Mouse (Mus musculus): ENCODE measurements at regions not wholly inside any gene's neighbourhood (a gene's known extent, or its start where the extent isn't known, plus 50 kb on each side); places are given as distances from the start of the nearest gene placed in this dataset.
A peak's percentile ranks its signal among the peaks of the same experiment; 100 is the strongest.

- DNase-seq, result no peak
- intact Hi-C loops (cut with DNase I), result no loop called here
Measured at GRCm38 (mm10) chr17:64382894-64383293, 51.2 kb upstream of the Pja2 start.

DNA sequence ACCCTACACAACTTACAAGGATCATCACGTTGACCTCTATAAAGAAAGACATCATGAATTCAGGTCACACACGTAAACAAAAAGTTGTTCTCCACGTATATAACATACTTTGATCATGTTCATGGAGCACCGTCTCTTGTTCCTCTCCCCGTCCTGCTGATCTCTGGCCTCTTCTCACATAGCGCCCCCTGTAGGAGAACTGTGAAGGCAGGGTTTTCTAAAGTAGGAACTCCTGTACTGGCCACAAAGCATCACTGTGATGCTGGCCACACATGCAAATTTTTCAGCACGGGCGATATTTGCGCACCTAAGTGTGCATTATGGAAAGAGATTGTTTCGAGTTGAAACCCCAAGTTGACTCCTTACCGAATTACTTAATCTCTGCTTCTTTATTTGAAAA is 51.9 kb upstream of the Pja2 start:
- intact Hi-C loops (cut with DNase I), result no loop called here
- DNase-seq, result no peak

DNA sequence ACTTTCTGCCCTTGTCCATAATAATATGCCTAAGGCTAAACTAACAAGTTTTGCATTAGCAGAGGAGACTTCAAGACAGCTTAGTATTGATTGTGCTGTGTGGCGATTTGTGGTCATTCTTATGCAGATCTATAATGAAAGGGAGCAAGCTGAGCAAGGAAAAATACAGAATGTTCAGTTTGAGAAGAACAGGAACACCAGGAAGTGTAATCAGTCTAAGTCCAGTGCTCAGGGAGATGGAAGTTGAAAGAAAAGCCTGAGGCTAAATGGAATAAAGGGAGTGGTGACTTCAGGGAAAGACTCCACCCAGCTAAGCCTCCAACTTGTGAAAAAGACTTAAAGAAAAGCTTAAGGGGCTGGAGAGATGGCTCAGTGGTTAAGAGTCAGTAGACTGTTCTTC is 58.6 kb upstream of the Pja2 start:
- intact Hi-C loops (cut with DNase I), result no loop called here
- DNase-seq, result no peak

DNA sequence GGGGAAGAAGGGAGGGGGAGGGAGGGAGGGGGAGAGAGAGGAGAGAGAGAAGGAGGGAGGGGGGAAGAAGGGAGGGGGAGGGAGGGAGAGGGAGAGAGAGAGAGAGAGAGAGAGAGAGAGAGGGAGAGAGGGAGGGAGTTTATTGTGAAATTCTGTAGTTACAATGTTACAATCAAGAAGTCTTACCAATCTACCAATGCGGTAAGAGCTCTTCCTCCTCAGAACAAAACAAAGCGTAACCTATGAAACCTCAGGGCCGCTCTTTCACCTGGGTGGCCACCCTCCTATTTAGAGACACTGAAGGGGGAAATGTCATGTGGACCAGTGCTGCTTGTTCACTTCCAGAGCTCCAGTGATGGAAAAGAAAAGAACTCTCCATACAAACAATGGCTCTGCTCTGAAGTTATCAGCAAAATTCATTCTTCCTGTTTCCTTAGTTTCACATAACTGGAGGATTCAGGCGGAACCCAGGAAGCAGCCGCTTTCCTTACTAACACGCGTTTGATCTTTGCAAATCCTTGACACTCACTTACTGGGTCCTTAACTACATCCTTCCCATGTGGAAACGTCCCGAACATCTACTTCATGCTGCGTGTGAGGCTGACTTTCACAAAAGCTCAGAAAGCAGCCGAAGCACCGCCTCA is 65.7 kb upstream of the Pja2 start:
- intact Hi-C loops (cut with DNase I), result no loop called here

DNA sequence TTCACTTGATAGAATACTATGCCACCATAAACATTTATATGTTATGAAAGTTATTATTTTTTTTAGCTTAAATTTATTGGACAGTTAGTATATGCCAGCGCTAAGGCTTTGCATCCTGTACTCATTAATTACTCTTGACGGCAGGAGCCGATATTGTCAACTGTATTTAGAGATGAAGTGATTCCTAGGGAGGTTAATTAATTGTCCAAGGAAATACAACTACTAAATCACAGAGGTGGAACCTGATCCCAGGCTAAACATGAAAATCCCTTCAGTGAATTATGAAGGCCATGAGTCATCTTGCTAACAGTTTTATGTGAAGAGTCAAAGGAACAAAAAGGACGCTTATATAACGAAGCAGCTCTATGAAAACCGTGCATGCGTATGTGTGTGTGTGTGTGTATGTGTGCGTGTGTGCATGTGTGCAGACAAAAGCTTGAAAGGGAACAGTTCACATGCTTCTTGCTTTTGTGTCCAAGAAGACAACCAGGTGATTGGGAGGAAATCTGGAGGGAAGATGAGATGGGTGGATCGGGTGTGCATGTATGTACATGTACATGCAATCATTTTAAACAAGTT is 66.5 kb upstream of the Pja2 start:
- DNase-seq, result no peak
- intact Hi-C loops (cut with DNase I), result no loop called here

More for the DNA sequence above, 65.7 kb upstream of the Pja2 start:
- DNase-seq, result no peak

DNA sequence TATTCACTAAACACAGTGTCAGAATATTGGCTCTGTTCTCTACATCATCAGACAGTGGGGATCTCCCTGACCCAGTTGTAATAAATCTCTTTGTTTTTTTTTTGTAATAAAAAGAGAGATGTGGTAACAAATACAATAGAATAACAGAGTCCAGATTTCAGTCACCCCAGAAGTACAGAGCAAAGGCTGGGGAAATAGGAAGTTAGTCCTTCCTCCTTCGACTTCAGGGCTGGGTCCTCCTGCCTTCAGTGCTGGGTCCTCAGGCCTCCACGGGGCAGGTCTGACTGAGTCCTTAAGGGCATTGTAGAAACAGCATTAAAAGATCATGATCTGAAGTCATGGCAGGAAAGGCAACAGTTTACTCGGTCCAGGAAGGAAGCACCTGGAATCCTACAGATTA is 67.0 kb upstream of the Pja2 start:
- no peak for DNase-seq
- intact Hi-C loops (cut with DNase I), result no loop called here

DNA sequence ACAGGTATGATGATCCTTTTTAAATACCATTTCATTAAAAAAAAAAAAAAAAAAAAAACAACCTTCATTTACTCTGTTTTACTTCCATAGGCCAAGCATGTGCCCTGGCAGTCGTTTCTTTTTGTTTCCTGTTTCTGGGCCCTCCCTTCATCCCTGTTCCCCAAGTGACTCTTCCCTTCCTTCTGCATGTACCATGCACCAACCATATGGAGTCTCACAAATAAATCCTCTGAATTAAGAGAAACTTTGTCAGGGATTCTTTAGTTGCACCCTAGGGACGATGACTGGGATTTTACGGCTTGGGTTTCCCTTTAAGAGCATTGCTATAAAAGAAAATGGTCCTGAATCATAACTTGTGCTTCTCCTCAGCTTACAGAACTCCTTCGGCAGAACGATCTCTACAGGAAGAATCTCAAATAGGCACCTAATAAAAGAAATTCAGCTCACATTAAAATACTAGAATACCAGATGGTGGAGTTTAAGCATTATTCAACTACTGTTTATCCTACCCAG is 75.1 kb upstream of the Pja2 start:
- intact Hi-C loops (cut with DNase I), result no loop called here
- no peak for DNase-seq

DNA sequence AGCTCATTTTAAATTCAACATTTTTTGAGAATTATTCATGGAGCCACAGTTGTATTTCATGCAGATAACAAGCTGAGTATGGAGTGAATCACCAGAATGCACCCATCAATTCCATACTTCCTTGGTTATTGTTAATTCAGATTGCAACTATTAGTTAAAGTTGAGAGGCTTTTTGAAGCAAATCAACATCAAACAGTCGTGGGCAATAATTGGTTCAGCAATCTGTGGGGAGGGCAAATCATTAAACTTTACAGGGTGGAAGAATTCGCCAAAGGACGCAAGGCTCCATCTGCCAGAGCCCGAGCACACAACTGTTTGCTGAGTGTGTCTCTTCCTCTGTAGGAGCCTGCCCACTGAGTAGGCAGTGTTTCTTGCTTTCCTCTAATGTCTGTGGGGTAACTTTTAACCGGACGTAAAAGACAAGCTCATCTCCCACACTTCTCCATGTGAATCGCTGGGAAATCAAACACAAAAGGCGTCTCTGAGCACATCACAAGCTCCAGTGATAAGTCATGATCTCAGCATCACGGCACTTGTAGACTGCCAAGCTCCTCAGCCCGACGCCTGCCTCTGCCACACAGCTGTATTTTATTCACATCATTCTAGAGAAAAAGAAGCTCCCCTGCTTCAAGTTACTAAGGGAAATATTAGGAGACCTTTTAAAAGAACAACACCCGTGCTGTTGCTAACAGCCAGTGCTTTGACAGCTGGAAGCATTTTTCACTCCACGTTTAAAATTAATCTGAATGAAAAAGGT is 75.7 kb upstream of the Pja2 start:
- DNase-seq, result no peak
- intact Hi-C loops (cut with DNase I), result no loop called here

DNA sequence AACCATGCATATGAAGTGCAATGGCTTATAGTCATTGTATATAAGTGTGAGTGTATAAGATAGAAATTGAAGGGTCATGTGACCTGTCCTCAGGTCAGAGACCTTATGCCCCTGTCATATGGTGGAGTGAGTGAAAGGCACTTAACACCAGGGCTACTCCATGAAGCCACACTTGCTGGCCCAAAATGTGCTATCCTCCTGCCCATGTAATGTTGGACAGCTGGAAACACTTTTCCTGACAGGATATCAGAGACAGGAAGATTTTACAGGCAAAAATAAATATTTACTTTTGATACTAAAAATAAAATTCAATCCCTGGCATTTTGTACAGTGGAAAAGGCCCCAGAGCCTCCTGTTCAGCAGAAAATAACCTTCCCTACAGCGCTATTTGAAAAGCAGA is 94.1 kb upstream of the Pja2 start:
- intact Hi-C loops (cut with DNase I), result no loop called here
- no peak for DNase-seq

DNA sequence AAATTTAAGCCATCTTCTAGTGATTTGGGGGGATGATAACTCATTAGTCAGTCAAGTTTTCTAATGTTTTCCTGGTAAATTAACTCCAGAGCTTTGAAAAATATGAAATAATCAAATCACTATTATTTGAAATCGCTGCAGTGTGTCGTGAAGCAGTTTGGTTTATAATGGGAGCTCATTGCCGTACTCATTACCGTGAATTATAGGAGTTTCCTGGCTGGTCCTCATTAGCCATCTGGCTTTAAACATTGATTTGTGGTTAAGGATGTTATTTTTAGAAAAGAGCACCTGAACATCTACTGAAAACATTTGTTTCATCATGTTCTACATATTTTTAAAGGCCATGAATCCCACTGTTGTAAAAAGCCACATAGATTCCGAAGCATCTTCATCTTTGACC is 94.8 kb upstream of the Pja2 start:
- intact Hi-C loops (cut with DNase I), result no loop called here

DNA sequence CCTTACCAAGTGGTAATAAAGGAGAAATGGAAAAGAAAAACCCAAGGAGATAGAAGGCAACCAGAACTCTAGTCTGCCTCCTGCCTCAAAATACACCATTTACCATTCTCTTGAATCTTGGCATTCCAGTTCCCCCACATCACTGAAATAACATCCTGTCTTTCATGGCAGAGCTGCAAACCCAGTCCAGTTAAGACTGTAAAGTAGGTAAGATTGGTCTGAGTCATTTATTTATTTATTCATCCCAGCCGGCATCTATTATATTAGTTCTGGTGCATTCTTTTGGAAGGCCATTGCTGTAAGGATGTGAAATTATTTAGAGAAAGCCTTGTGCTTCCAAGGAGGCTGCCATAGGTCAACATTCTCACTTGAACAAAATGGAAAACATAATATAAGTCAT is 107.9 kb upstream of the Pja2 start:
- intact Hi-C loops (cut with DNase I), result no loop called here
- no peak for DNase-seq

More for the DNA sequence above, 94.8 kb upstream of the Pja2 start:
- DNase-seq, result no peak

- no peak for DNase-seq
- intact Hi-C loops (cut with DNase I), result no loop called here
Measured at GRCm38 (mm10) chr17:64454736-64455135, 123.0 kb upstream of the Pja2 start.

DNA sequence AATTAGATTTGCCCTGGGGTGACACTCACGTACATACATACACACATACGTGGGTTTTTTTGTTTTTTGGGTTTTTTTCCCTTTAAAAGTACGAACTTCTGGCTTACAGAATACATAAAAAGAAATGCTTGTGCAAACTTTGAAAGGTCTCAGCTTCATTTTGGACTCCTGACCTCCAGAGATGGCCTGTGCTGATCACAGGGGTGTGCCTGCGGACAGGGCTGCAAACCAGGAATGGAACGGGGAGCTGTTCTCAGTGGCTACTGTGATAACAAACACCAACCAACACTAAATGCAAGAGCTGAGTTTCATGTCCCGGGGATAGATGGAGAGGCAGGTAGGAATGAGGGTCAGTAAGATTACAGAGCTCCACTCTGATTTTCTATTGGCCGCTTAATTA is 134.3 kb upstream of the Man2a1 start:
- intact Hi-C loops (cut with DNase I), result no loop called here

DNA sequence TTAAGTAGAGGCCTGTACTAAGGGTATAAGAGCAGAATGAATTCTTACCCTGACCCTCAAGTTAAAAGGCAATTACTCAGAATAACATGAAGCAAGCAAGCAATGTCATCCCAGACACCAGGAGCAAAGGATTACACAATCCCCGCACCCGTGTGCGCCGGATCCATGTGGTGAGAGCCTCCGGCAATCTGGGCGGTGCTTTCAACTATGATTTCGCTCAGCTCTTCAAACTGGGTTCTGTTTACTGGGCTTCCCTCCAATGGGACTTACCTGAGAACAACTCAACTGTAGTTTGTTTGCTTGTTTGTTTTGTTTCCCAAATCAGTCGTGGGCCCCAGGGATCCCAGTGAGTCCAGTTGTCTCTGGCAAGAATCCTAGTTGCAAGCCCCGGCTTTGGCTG is 133.8 kb upstream of the Man2a1 start:
- intact Hi-C loops (cut with DNase I), result no loop called here
- DNase-seq, result no peak

More for the DNA sequence above, 134.3 kb upstream of the Man2a1 start:
- no peak for DNase-seq

DNA sequence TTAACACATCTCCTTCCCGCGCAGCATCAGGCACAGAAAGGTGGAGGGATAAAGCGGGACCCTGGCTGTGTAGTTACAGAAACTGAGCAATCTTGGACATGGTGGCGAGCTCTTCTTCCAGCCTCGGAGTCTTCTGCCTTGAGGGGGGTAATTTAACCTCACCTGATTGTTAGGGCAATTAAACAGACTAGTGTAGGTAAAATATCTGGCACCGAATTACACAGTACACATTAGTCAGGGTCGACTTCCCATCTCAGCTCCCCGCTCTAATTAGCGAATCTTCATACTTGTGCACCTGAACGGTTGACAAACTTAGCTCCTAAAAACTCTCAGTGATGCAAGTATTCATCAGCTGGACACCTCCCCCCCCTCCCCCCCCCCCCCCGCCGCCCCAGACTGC is 133.2 kb upstream of the Man2a1 start:
- intact Hi-C loops (cut with DNase I), result no loop called here
- DNase-seq, result no peak

DNA sequence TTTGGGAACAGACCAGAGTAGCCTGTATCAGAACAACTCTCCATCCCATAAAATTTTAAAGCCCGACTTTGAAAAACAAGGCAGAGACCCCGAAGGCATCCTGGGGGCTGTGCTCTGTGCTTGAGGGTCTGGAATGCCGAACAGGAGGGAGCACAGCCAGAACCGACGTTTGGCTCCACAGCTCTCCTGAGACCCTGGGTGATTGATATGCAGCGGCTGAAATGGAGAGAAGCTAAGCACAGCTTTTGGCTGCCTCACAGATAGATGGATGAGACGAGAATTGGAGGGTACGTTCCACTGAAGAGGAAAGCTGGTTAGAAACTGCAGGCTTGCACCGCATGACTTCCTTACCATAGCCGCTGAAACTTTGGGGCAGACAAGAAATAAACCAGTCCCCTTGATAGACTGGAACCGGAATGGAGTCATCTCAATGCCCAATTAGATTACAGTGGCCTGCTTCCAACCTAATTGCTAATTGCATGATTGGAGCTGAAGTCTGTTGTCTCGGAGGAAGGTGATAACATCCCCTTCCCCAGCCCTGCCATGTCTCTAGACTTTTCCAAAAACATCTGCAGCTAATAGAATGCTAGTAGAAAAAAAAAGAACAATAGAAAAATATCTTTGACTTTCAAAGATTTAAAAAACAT is 130.7 kb upstream of the Man2a1 start:
- DNase-seq, result no peak
- intact Hi-C loops (cut with DNase I), result no loop called here

- peak; percentile 61 for DNase-seq
- intact Hi-C loops (cut with DNase I), result no loop called here
Measured at GRCm38 (mm10) chr17:64480607-64481038, 119.9 kb upstream of the Man2a1 start.

DNA sequence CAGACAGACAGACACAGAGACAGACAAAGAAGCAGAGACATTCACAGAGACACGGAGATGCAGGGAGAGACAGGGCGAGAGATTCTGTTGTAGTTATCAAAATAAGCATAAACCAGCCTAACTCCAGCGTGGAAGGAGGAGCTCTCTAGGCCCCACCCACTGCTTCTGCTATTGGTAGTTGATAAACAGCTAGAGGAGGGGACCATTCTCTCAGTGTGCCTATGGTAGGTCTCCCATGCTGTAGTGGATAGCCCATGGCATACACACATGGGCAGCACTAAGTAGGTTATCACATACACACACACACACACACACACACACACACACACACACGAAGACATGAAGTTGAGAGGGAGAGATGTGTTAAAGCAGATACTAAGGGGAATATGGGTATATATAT is 115.7 kb upstream of the Man2a1 start:
- DNase-seq, result no peak
- intact Hi-C loops (cut with DNase I), result no loop called here

DNA sequence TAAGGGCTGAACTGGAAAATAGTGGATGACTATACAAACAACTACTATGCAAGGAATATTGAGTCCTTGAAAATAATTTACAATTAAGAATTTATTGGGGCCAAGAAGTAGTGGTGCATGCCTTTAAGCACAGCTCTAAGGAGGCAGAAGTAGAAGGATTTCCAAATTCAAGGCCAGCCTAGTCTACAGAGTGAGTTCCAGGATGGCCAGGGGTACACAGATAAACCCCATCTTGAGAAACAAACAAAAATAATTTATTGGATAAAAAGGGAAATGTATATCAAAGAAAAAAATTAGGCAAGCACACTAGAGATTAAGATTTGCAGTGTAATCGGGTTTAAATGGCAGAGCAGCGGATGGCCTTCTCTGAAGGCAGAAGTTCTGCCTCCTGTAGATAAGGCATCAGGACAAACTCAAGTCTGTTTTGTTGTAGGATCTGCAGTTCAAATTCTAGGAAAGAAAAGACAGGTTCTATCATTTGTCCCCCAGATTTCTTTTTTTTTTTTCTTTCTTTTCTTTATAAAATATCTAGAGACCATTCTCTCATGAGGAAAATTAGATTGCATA is 110.7 kb upstream of the Man2a1 start:
- no peak for DNase-seq
- intact Hi-C loops (cut with DNase I), result no loop called here

- no peak for DNase-seq
- intact Hi-C loops (cut with DNase I), result no loop called here
Measured at GRCm38 (mm10) chr17:64490664-64491063, 109.9 kb upstream of the Man2a1 start.

DNA sequence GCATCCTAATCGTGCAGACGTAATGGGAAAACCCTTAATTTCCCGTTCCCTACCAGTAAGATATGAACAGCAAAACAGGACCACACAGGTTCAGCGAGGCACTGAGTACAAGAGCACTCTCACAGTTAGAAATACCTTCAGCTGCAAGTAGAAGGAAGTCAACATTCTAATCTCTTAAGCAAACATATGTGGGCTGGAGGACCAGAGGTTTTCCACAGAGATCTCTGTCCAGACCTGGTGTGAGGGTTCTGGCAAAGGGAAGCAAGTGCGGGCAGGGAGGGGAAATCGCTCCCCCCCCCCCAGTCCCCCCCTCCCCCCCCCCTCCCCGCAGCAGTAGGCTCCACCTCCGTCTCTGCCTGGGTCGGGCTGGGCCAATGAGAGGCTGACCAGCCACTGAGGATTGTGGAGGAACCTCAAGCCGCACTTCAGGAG is 108.6 kb upstream of the Man2a1 start:
- intact Hi-C loops (cut with DNase I), result no loop called here
- DNase-seq, result no peak
